Mouse (Mus musculus) heart, postnatal 0 days (tissue): ENCODE measurements around the gene Rab11fip5. TPM values are rescaled to one million over a fixed set of nuclear protein-coding genes. Genes with fewer than 3 reads are reported as not detected.

Experiments
- ATAC-seq: fragments of 200-750 bp; cut with Nextera tagmentation; 2 replicates; pipeline ENCODE4 v1.8.0; 2017; ENCODE audit warnings: low read depth, moderate number of reproducible peaks, moderate library complexity; ENCODE audit not compliant: insufficient read depth
- DNase-seq: peaks from one replicate; pipeline ENCODE4 v3.0.0-alpha.2; 2016; ENCODE audit warnings: low spot score
- H3K27ac ChIP-seq: fragments of 300-500 bp; sonication (generic); 2 replicates; pipeline ENCODE4 v1.5.1; 2014; ENCODE audit warnings: low read depth, mild to moderate bottlenecking
- H3K27me3 ChIP-seq: fragments of 300-500 bp; sonication (generic); 2 replicates; pipeline ENCODE4 v1.6.1; 2014; ENCODE audit warnings: low read length, mixed read lengths; ENCODE audit not compliant: control insufficient read depth, insufficient read depth
- H3K36me3 ChIP-seq: fragments of 300-500 bp; sonication (generic); replicated peaks from 2 replicates; pipeline ENCODE4 v1.6.1; 2014; ENCODE audit warnings: low read length, mixed read lengths; ENCODE audit not compliant: control insufficient read depth, insufficient read depth
- H3K4me1 ChIP-seq: fragments of 300-500 bp; sonication (generic); 2 replicates; pipeline ENCODE4 v1.6.1; 2014; ENCODE audit warnings: antibody characterized with exemption; ENCODE audit not compliant: control insufficient read depth, insufficient read depth
- H3K4me2 ChIP-seq: fragments of 300-500 bp; sonication (generic); 2 replicates; pipeline ENCODE4 v1.6.1; 2014; ENCODE audit warnings: low read depth, mild to moderate bottlenecking, low read length, moderate library complexity
- H3K4me3 ChIP-seq: fragments of 300-500 bp; sonication (generic); 2 replicates; pipeline ENCODE4 v1.5.1; 2014; ENCODE audit warnings: low read depth, low read length
- H3K9ac ChIP-seq: fragments of 300-500 bp; sonication (generic); replicated peaks from 2 replicates; pipeline ENCODE4 v1.6.1; 2014; ENCODE audit warnings: low read depth, low read length, mixed read lengths
- H3K9me3 ChIP-seq: fragments of 300-500 bp; sonication (generic); replicated peaks from 2 replicates; pipeline ENCODE4 v1.6.1; 2016; ENCODE audit warnings: low read length; ENCODE audit not compliant: control insufficient read depth
- CTCF ChIP-seq: IDR thresholded peaks from 2 replicates; pipeline ENCODE4 v1.5.1; 2016; ENCODE audit warnings: antibody characterized with exemption, control low read depth, low read depth
- EP300 ChIP-seq: IDR thresholded peaks from 2 replicates; pipeline ENCODE4 v1.6.1; 2016; ENCODE audit warnings: antibody characterized with exemption, low read depth
- WGBS: fragments of 180-500 bp; shearing (Covaris S2); extraction: QIAGEN DNeasy Blood & Tissue Kit; methylation state at CpG from one replicate; pipeline ENCODE4 v1.1.7; 2014; 5-methylcytosine and 5-hydroxymethylcytosine counted together
- polyA plus RNA-seq: library from polyadenylated mRNA; unstranded; fragments of >200 nt; fragmentation: Nextera tagmentation; extraction: Ambion mirVana; gene quantifications from 2 replicates; pipeline ENCODE4 v1.2.1, GENCODE M21; 2015
- total RNA-seq: library from RNA; depleted of rRNA; stranded (reverse); fragments of >200 nt; gene quantifications from 2 replicates; pipeline ENCODE4 v1.2.3, GENCODE M21; 2014; ENCODE audit warnings: low replicate concordance

Gene Rab11fip5
- total and polyA plus RNA-seq, 2 experiments from 2014 or later = 38.2 to 91.3 TPM

- TF ChIP-seq EP300 (no peak), CTCF (no peak)
- Histone ChIP-seq H3K4me2 (no peak overlapping the region), H3K4me1 (peaks cover 8% of the 10 kb centered on the region; the same call in 1 of the 2 replicates), H3K9ac (no peak overlapping the region), H3K4me3 (no peak overlapping the region), H3K27me3 (no peaks in the 10 kb centered on the region), H3K36me3 (no peaks in the 10 kb centered on the region), H3K9me3 (0 out of 2 replicates have a peak, but pooled peaks cover 4% of the 10 kb centered on the region), H3K27ac (peak overlapping the region; percentile 69)
- peak; percentile 15 for DNase-seq
- WGBS = 60% methylated on average over 3 of the region's 3 CpGs
- no peak; the same call in 1 of the 2 replicates for ATAC-seq
These were observed 71.9 kb downstream of the Rab11fip5 start for GRCm38 (mm10) chr6:85302326-85303055.

DNA sequence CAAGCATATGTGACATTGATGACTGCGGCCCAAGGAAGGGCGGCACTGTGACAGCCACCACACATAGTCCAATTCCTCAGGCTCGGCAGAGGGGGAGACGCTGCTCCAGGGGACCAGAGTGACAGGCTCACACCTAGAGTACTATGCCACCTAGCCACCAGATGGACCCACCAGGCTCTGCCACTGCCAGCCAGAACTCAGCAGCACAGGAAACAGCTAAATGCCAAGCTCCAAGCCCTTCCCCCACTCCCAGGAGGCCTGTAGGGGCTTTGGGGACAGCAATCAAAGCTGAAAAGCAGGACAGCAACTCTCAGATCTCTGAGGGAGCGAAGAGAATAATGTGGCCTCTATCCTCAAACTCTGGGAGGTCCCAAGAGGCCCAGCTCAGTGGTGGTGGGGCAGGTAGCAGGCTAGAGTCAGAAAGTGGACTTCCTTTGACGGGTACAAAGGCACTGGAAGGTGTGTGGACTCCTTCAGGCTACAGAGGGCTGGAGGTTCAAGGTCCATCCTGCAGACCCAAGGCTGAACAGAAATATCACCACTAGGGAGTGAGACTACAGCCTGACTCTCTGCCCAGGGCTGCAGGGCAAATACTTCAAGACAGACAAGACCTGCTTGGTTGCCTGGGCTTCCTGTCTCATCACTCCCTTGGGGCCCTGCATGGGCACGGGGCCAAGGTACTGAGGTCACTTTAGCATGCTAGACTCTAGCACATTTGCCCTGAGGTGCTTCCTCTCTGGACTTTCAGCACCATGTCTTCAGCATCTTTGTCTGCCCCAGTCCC is 78.9 kb downstream of the Rab11fip5 start:
- H3K4me3 ChIP-seq = no peak overlapping the region
- TF ChIP-seq EP300 (no peak), CTCF (no peak)
- 59% methylated on average over 7 of the region's 7 CpGs for WGBS
- no peak overlapping the region for H3K4me2 ChIP-seq
- 0 out of 2 replicates have a peak, but pooled peaks cover 10% of the 10 kb centered on the region for H3K9me3 ChIP-seq
- ATAC-seq (no peak), DNase-seq (no peak)
- no peak overlapping the region for H3K27ac ChIP-seq
- no peaks in the 10 kb centered on the region for H3K27me3 ChIP-seq
- no peak overlapping the region for H3K9ac ChIP-seq
- H3K4me1 ChIP-seq = peaks cover 6% of the 10 kb centered on the region; the same call in 1 of the 2 replicates
- no peaks in the 10 kb centered on the region for H3K36me3 ChIP-seq

DNA sequence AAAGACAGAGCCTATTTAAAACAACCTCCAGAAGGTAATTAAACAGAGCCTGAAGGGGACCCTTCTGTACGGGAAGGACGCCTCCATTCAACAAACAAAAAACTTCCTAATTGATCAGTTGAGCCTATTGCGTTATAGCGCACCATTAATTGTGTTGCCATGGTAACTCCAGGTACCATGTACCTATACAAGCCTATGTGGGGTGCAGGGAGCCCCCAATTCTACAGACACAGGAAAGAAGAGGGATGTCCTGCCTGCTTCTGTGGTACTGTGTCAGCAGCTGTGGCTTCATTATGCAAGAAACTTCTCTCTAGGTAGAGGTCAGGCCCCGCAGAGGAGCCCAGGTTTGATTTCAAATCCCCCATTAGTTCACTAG is 80.4 kb downstream of the Rab11fip5 start:
- no peak for TF ChIP-seq EP300
- no peak for TF ChIP-seq CTCF
- no peak overlapping the region for H3K27ac ChIP-seq
- no peak overlapping the region for H3K9ac ChIP-seq
- no peaks in the 10 kb centered on the region for H3K36me3 ChIP-seq
- H3K4me3 ChIP-seq = no peak overlapping the region
- 88% methylated on average over 5 of the region's 5 CpGs for WGBS
- no peak overlapping the region for H3K4me2 ChIP-seq
- 0 out of 2 replicates have a peak, but pooled peaks cover 10% of the 10 kb centered on the region for H3K9me3 ChIP-seq
- DNase-seq = no peak
- no peaks in the 10 kb centered on the region for H3K27me3 ChIP-seq
- no peak for ATAC-seq
- peaks cover 6% of the 10 kb centered on the region; the same call in 1 of the 2 replicates for H3K4me1 ChIP-seq

- H3K9me3 ChIP-seq = 0 out of 2 replicates have a peak, but pooled peaks cover 6% of the 10 kb centered on the region
- H3K4me3 ChIP-seq = no peak overlapping the region
- WGBS = 62% methylated on average over 10 of the region's 10 CpGs
- H3K9ac ChIP-seq = no peak overlapping the region
- no peaks in the 10 kb centered on the region for H3K27me3 ChIP-seq
- H3K4me1 ChIP-seq = peaks cover 6% of the 10 kb centered on the region; the same call in 1 of the 2 replicates
- DNase-seq = no peak
- TF ChIP-seq EP300 (no peak), CTCF (no peak)
- no peaks in the 10 kb centered on the region for H3K36me3 ChIP-seq
- ATAC-seq = no peak
- H3K27ac ChIP-seq = no peak overlapping the region
- H3K4me2 ChIP-seq = no peak overlapping the region
These were observed 81.0 kb downstream of the Rab11fip5 start for GRCm38 (mm10) chr6:85293255-85294003.
